Mouse (Mus musculus): ENCODE data around the gene P2ry1. TPM values are rescaled to one million over a fixed set of nuclear protein-coding genes. Genes with fewer than 3 reads are reported as not detected.

Gene P2ry1
- 8.3 and 9.6 TPM in 2 replicates for polyA plus RNA-seq (2015; fragmentation: Nextera tagmentation; extraction: Ambion mirVana)

DNA sequence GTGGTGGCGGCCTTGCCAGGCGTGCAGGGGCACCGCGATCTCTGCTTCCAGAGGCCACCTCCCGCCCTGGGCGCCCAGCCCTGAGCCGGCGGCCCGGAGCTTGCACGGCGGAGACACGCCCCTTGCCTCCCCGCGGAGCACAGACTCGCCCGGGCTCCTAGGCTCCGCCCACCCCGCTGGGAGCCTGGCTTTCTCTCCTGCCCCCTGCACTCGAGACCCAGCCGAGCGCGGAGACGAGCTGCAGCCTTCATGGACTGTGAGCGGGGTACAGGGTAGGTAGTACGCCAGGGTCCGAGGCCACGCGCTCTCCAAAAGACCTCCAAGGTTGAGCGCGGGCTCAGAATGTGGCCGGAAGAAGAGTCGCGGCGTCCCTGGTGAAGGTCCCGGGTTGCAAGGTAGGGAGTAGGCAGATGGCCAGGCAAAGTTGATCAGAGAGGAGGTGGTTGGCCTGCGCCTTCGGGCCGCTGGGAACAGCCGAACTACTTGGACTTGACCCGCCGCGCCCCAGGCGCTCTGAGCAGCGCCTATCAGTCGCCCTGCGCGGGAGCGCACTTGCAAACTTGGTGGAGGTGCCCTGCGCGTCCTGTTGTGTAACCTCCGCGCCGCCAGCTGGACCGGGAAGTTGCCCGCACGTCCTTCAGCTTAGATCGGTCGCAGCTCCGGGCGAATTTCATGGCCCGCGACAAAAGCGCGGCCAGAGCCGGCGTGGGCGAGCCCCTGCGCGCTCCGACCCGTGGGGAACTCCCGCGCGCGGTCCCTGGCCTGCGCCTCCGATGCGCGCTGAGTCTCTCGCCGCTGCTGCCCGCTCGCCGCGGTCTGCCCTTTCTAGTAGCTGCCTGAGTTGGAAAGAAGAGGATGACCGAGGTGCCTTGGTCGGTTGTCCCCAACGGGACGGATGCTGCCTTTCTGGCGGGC lies at the start of gene P2ry1:
Gene P2ry1, plus strand, starts transcription at position 209 of the 915 bp plus-strand sequence.

